Mouse (Mus musculus): ENCODE results near the gene Serpina16. TPM values are rescaled to one million over a fixed set of nuclear protein-coding genes. Genes with fewer than 3 reads are reported as not detected.
A peak's percentile ranks its signal among the peaks of the same experiment; 100 is the strongest.

Gene Serpina16
- polyA plus RNA-seq, 1 experiment = not detected

- no peak overlapping the region for H3K27ac ChIP-seq (ENCODE audit: insufficient read depth, low read length)
- no peaks in the 10 kb centered on the region for H3K4me1 ChIP-seq (ENCODE audit: control insufficient read depth, insufficient read depth, low read length)
- TF ChIP-seq CTCF (IDR thresholded peaks at IDR 0.05; ENCODE audit: borderline replicate concordance, insufficient read depth, low read length) (no peak), POLR2A (IDR thresholded peaks at IDR 0.05; ENCODE audit: low read depth, low read length) (no peak)
- H3K4me3 ChIP-seq (ENCODE audit: insufficient read depth, low read length) = no peak overlapping the region
Measured at GRCm38 (mm10) chr12:103660076-103660475, 15.9 kb downstream of the Serpina16 start.

DNA sequence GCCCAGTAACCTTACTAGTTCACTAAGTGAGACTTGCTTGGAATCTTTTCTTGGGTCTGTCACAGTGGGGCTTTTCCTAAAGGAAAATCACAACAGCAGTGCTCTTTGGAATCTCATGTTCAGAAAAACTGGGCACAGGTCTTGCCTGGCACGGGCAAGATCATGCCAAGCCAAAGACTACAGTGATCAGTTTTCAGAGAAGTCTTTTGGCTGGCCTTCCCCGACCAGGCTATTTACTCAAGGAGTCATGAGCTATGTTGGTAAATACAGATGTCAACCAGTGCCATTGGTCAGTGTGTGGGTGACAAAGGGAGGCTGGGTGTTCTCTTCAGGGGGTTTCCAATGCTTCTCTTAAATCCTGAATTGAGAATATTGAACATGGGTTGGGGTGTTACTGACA, 16.8 kb downstream of the Serpina16 start:
- Histone ChIP-seq H3K4me3 (ENCODE audit: insufficient read depth, low read length) (no peak overlapping the region), H3K4me1 (ENCODE audit: control insufficient read depth, insufficient read depth, low read length) (no peaks in the 10 kb centered on the region), H3K27ac (ENCODE audit: insufficient read depth, low read length) (no peak overlapping the region)
- no peak for TF ChIP-seq POLR2A (IDR thresholded peaks at IDR 0.05; ENCODE audit: low read depth, low read length)
- no peak for TF ChIP-seq CTCF (IDR thresholded peaks at IDR 0.05; ENCODE audit: borderline replicate concordance, insufficient read depth, low read length)

GRCm38 (mm10) chr12:103657991-103658390, 17.9 kb downstream of the Serpina16 start:
- TF ChIP-seq POLR2A (IDR thresholded peaks at IDR 0.05; ENCODE audit: low read depth, low read length) (no peak), CTCF (IDR thresholded peaks at IDR 0.05; ENCODE audit: borderline replicate concordance, insufficient read depth, low read length) (no peak)
- Histone ChIP-seq H3K27ac (ENCODE audit: insufficient read depth, low read length) (no peak overlapping the region), H3K4me3 (ENCODE audit: insufficient read depth, low read length) (no peak overlapping the region), H3K4me1 (ENCODE audit: control insufficient read depth, insufficient read depth, low read length) (no peaks in the 10 kb centered on the region)

DNA sequence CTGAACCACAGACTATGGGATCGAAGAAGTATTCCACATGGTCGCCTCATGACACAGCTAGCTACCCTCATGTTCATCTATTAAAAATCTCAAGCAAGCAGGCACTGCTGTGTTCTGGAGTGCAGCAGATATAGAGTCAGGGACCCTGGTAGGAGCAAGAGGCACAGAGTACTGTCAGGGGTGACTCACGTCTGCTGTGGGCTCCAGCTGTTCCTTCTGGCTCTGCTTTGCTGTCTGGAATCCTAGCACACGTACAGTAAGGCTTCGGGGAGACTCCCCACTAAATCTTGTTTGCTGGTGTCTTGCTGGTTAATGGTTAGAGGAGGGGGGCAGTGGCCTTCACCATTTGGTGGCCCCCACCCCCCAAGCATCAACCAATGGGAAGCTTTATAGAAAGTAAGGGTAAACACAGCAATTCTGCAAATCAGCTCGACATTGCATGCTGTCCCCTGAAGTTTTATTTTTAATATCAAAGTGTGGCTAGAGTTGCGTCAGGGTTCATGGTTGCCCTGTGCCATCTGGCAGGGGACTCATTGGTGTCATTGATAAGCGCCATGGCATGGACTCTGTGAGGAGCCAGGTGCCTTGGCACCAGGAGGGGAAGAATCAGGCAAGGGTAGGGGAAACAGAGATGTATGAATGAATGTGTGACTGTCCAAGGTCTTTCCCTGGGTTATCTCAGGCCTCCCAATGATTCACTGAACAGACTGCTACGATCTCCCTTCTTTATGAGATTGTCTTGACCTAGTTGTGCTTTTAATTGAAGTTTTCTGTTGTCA, 18.9 kb downstream of the Serpina16 start, which contains the start of gene Serpina6:
Gene Serpina6 (minus strand): TSS at position 365 of the 779 bp plus-strand sequence.
- Histone ChIP-seq H3K4me1 (ENCODE audit: control insufficient read depth, insufficient read depth, low read length) (no peaks in the 10 kb centered on the region), H3K4me3 (ENCODE audit: insufficient read depth, low read length) (no peak within 1 kb of the TSS), H3K27ac (ENCODE audit: insufficient read depth, low read length) (no peak within 1 kb of the TSS)
- TF ChIP-seq CTCF (IDR thresholded peaks at IDR 0.05; ENCODE audit: borderline replicate concordance, insufficient read depth, low read length) (no peak), POLR2A (IDR thresholded peaks at IDR 0.05; ENCODE audit: low read depth, low read length) (no peak)

DNA sequence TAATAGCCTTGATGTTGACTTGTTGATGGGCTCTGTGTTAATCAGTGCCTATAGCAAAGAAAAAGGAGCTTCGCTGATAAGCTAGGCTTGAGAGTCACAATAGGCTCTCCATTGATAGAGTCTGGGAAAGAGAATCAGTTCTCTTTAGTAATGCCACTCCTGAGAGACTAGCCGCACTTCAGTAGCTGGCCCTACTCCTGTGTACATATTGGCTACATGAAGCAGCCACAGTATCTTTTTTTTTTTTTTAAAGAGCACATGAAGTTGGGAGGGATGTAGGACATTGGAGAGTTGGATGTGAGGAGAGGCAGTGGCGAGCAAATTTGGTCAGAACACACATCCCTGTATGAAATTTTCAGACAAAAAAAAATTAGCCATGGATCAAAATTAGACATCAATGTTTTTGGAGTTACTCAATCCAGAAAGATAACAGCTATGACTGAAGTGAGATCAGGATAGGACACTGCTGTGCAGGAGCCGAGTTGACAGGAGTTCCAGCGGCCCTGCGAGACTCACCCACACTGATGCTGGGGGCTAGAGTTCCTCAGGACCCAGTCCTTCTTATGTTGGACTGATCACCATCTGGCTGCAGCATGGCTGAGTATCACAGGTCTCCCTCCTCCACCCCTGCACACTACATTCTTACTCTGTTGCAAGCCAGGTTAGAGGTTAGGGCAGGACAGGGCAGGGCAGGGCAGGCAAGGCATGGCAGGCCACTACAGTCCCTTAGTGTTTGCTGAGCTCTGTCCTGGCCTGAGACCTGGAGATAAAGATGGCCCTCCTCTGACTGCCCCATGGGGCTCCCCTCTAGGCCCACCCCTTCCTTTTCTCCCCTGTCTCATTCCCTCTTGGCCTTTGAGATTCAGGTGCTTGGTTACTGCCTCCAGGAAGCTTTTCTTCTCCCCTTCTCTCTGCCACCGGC, 20.6 kb downstream of the Serpina16 start:
- no peak for TF ChIP-seq POLR2A (IDR thresholded peaks at IDR 0.05; ENCODE audit: low read depth, low read length)
- no peak for TF ChIP-seq CTCF (IDR thresholded peaks at IDR 0.05; ENCODE audit: borderline replicate concordance, insufficient read depth, low read length)

GRCm38 (mm10) chr12:103653836-103654235, 22.1 kb downstream of the Serpina16 start:
- no peak for TF ChIP-seq CTCF (IDR thresholded peaks at IDR 0.05; ENCODE audit: borderline replicate concordance, insufficient read depth, low read length)
- no peak for TF ChIP-seq POLR2A (IDR thresholded peaks at IDR 0.05; ENCODE audit: low read depth, low read length)
- Histone ChIP-seq H3K4me1 (ENCODE audit: control insufficient read depth, insufficient read depth, low read length) (no peaks in the 10 kb centered on the region), H3K4me3 (ENCODE audit: insufficient read depth, low read length) (no peak overlapping the region), H3K27ac (ENCODE audit: insufficient read depth, low read length) (no peak overlapping the region)

More for the DNA sequence above, 20.6 kb downstream of the Serpina16 start:
- Histone ChIP-seq H3K4me3 (ENCODE audit: insufficient read depth, low read length) (no peak overlapping the region), H3K4me1 (ENCODE audit: control insufficient read depth, insufficient read depth, low read length) (no peaks in the 10 kb centered on the region), H3K27ac (ENCODE audit: insufficient read depth, low read length) (no peak overlapping the region)

DNA sequence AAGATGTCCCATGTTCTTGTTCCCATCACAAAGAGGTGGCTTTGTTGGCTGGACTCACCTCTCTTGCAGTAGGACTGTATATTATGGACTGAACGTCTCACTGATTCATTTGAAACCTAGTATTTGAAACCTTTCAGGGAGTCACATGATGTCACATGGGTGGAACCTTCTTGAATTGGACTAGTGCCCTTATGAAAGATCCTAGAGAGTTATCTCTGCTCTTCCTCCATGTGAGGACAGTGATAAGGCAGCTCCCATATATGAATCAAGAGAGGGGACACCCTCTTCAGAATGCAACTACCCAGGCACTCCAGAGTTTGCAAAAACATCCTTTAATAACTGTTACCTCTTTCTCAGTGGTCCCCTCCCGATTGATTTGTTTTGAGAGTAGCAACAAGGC, 29.6 kb downstream of the Serpina16 start:
- Histone ChIP-seq H3K4me1 (ENCODE audit: control insufficient read depth, insufficient read depth, low read length) (no peaks in the 10 kb centered on the region; the same call in 1 of the 2 replicates), H3K4me3 (ENCODE audit: insufficient read depth, low read length) (no peak overlapping the region), H3K27ac (ENCODE audit: insufficient read depth, low read length) (no peak overlapping the region)
- no peak for TF ChIP-seq POLR2A (IDR thresholded peaks at IDR 0.05; ENCODE audit: low read depth, low read length)

DNA sequence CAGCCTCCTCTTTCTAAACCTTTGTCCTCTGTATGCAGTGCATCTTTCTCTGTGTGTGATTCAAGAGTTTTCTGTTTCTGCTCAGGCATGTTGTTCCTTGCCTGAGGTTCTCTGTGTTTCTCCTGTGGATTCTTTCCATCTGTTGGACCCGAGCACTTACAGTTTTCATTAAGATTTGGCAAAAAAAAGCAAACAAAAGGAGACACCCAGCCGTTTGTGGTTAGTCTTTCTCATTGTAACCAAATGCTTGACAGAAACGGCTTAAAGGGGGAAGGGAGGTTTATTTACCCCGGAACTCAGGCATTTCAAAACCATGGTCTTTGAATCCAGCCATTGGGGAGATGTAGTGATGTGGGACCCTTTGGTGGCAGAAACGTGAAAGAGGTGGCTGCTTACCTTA, 31.3 kb downstream of the Serpina16 start:
- Histone ChIP-seq H3K4me3 (ENCODE audit: insufficient read depth, low read length) (no peak overlapping the region), H3K27ac (ENCODE audit: insufficient read depth, low read length) (peak overlapping the region; percentile 67; the same call in 1 of the 2 replicates), H3K4me1 (ENCODE audit: control insufficient read depth, insufficient read depth, low read length) (no peaks in the 10 kb centered on the region; the same call in 1 of the 2 replicates)
- TF ChIP-seq POLR2A (IDR thresholded peaks at IDR 0.05; ENCODE audit: low read depth, low read length) (no peak), CTCF (IDR thresholded peaks at IDR 0.05; ENCODE audit: borderline replicate concordance, insufficient read depth, low read length) (no peak)

- H3K4me3 ChIP-seq (ENCODE audit: insufficient read depth, low read length) = no peak overlapping the region
- no peak for TF ChIP-seq POLR2A (IDR thresholded peaks at IDR 0.05; ENCODE audit: low read depth, low read length)
- TF ChIP-seq CTCF (IDR thresholded peaks at IDR 0.05; ENCODE audit: borderline replicate concordance, insufficient read depth, low read length) = no peak
- H3K27ac ChIP-seq (ENCODE audit: insufficient read depth, low read length) = no peak overlapping the region
- no peaks in the 10 kb centered on the region; the same call in 1 of the 2 replicates for H3K4me1 ChIP-seq (ENCODE audit: control insufficient read depth, insufficient read depth, low read length)
Measured at GRCm38 (mm10) chr12:103643818-103644217, 32.1 kb downstream of the Serpina16 start.
